Mouse (Mus musculus): ENCODE data around the gene Cox7a2l.

Cox7a2l gene

DNA sequence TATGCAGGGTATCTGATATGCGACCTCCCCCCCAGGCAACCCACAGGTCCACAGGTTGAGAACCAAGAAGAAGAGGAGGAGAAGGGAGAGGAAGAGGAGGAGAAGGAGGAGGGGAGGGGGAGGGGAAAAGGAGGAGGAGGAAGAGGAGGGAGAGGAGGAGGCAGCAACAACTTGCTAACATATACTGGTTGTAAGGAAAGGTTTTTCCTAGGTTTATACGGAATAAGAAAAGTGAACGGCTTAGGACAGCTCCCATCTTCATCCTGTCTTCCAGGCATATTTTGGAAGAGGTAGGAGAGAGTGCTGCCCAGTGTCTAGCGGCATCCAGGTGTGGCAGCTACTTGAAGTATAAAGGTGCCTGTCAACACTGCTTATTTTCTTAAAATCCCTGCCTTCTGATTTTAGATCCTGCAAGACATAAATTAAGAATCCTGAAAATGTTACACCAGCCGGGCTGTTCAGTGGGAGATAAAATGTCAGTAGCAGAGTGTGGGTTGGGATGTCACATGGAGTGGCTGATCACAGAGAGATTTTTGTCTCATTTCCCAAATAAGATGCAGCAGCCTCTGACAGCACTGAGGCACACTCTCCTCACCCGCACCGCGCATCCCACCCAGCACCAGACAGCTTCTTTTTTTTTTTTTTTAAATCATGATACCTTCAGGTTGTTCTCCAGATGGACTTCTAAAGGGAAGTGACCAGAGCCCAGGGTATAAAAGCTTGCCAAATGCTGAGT is at the start of gene Cox7a2l:
Gene Cox7a2l, minus strand, starts transcription at position 51 of the 736 bp plus-strand sequence.
- DNase-seq (ENCODE audit: low spot score in 2 of 2): no peak

- no peak for DNase-seq (ENCODE audit: low spot score in 2 of 2)
Observed at GRCm38 (mm10) chr17:83565506-83565905, 48.4 kb upstream of the Cox7a2l start.

- no peak for DNase-seq (ENCODE audit: low spot score in 2 of 2)
Observed at GRCm38 (mm10) chr17:83564119-83564820, 47.1 kb upstream of the Cox7a2l start.

- DNase-seq (ENCODE audit: low spot score in 2 of 2): peak; percentile 76 to 88
Observed at GRCm38 (mm10) chr17:83563703-83564111, 46.6 kb upstream of the Cox7a2l start.

- DNase-seq (ENCODE audit: low spot score in 2 of 2): peak in 1 of 2 experiments; percentile 67
Observed at GRCm38 (mm10) chr17:83562153-83563010, 45.3 kb upstream of the Cox7a2l start.

DNA sequence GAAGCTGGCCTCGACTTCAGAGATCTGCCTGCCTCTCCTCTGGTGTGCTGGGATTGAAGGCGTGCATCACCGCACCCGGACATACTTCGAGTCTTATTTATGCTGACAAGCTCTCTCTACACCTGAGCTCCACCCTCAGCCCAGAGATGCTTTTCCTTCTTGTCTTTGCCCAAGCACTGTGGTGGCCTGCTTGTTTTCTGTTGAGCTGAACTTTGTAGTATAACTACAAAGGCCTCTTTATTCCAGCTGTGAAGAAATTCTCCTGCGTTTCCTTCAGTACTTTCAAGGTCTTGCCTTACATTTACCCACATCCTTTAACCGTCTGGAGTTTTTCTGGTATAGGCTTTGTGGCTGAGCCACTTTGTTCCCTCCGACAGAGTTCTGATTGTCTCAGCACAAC is 42.0 kb upstream of the Cox7a2l start:
- no peak for DNase-seq (ENCODE audit: low spot score in 2 of 2)

- DNase-seq (ENCODE audit: low spot score in 2 of 2): no peak
Observed at GRCm38 (mm10) chr17:83555836-83556235, 38.7 kb upstream of the Cox7a2l start.

DNA sequence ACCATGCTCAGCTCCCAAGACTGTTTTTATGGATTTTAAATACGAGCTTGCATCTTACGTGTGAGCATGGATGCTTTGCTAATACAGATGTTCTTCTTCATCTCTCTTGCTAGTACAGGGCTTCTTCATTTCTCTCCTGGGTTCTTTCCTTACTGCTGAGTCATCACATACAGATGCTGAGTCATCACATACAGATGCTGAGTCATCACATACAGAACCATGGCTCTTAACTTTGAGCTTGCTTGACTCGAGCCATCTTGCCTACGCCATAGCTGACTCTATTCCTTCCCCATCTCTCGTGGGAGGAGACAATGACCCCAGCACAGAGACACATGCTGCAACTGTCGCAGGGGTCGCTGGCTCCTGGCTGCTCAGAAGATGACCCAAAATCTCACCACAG is 37.9 kb upstream of the Cox7a2l start:
- no peak for DNase-seq (ENCODE audit: low spot score in 2 of 2)

GRCm38 (mm10) chr17:83548501-83549233 is 31.5 kb upstream of the Cox7a2l start:
- DNase-seq (ENCODE audit: low spot score in 2 of 2): no peak

GRCm38 (mm10) chr17:83547145-83547544 is 30.0 kb upstream of the Cox7a2l start:
- no peak for DNase-seq (ENCODE audit: low spot score in 2 of 2)

DNA sequence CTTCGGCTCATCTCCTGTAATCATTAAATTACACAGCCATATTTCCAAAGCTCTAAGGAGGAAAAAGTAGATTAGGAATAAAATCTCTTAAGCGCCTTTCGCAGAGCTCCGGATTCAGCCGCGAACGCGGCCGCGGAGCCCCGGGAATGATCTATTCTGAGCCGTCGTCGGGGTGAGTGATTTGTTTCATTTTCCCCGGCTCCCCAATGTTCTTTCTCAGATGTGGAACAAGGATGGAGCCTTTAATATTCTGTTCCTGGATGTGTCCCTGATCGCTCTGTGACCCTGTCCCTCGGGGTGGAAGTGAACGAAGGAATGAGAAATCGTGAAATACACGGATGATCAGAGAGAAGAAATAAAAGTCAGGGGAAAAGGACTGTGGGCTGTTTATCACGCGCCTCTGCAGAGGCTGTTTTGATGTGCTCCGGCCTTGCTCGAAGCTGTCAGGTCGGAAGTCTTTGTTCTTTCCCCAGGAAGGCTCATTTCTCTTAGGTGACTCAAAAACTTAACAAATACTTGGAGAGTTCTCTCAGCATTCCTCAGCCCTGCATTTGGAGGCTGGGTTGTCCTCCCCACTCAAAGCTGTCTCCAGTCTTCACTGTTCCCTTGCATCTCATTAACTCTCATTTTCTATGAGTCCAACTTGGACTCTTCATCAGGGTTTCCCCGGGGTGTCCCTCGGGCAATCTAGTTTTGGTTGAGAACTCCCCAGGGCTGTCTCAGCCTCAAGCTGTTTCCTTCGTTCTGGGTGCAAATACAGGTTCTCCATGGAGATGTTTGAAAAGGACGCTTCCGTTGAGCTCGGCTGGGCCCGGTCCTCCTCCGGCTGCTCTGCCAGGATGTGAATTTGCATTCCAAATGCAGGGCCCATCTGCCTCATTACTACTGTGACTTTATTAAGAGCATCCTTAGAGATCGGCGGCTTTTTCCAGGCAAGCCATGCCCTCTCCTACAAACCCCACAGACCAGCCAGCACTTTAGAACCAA is 28.9 kb upstream of the Cox7a2l start:
- DNase-seq (ENCODE audit: low spot score in 2 of 2): no peak

GRCm38 (mm10) chr17:83545259-83545658 is 28.1 kb upstream of the Cox7a2l start:
- DNase-seq (ENCODE audit: low spot score in 2 of 2): no peak

- DNase-seq (ENCODE audit: low spot score in 2 of 2): no peak
Observed at GRCm38 (mm10) chr17:83542424-83542823, 25.3 kb upstream of the Cox7a2l start.

- no peak for DNase-seq (ENCODE audit: low spot score in 2 of 2)
Observed at GRCm38 (mm10) chr17:83539262-83540037, 22.3 kb upstream of the Cox7a2l start.

DNA sequence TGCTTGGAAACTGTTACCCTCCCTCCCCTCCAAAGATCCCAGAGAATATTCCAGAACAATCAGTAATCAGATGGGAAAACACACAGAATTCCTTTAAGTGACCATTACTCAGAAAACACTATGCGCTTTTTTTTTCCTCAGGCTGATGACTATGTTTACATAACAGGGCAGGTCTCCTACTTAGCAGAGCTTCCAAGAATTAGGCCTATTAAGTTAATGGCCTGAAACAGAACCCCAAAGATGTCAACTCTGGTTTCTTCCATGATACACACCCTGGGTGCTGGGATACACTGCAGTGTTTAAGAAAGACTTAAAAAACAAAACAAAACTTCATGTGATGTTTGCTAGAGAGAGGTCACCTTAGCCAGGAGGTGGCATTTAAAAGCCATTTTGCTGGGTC is 21.6 kb upstream of the Cox7a2l start:
- DNase-seq (ENCODE audit: low spot score in 2 of 2): no peak

DNA sequence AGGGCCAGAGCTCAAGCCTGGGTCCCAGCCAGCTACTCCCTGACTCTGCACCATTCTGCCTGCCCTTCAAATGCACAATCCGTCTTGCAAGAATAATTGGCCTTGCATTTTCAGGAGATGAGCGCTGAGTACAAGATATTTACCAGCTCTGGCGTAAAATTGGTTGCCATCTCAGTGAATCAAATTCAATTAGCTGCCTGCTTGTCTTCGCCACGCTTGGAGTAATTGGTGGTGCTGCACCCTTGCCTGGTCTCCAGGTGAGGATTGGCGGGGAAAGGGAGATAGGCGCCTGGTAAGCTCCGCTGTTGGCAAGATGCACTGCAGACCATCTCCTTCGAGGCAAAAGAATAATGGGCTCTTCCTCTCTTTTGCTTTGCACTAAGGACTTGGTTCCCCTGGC is 21.0 kb upstream of the Cox7a2l start:
- DNase-seq (ENCODE audit: low spot score in 2 of 2): no peak

DNA sequence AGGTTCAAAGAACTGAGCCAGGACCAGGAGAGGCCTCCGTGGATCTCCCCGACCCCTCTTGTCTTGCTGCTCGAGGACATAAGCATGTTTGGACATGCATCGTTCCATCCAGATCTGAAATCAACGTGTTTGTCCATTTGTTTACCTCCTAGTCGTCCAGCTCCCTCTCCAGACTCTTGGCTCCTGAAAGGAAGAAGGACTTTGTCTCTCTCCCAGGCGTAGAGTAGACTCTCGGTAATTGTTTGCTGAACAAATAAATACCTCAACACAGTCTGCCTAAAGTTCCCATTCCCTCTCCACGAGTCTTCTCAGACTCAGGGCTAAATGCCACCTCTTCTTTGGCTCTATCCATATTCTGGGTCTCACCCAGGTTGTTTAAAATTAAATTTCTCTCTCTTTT is 16.0 kb upstream of the Cox7a2l start:
- no peak for DNase-seq (ENCODE audit: low spot score in 2 of 2)

DNA sequence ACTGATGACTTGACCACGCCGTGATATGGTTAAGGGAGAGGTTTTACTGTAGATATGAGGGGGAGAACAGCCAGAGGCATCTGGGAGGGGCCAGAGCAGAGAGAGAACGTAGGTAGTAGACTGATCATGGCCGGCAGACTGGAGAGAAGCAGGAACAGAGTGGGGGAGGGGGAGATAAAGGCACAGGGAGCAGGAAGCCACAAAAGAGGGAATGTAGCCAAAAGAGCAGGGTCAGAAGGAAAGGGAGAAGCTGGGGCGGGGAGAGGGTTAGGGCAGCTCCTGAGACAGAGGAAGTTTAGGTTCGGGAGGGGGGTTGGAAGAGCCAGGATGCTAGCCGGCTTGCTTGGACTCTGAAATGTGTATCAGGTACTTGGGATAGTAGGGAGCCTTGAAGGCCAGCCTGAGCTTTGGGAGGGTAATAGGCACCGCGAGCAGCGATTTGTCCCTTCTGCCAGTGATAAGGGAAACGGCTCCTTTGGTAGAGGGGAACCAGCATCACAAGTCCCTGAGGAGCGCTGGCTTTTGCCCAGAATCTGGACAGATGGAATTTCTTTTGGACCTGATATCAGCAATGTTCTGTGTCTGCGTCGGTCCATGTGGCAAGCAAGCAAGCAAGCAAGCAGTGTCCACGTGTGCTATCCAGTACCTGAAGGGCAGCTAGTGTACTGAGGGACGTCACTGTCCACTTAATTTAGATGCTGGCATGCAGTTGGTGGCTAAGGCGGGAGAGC is 10.7 kb upstream of the Cox7a2l start:
- DNase-seq (ENCODE audit: low spot score in 2 of 2): no peak

Data from spleen, postnatal 4 days (tissue).